ENCODE assay signal across 25 mouse cellular contexts in genomic region chr11:43867721-43868281, GRCm38 (mm10). TPM values are rescaled to one million over a fixed set of nuclear protein-coding genes. Genes with fewer than 3 reads are reported as not detected.
DNase-seq lines count a peak whose midpoint lies in the region; ATAC-seq lines count a peak whose summit lies in the region.
"Had no signal": no experiment of that assay in that cellular context is flagged by ENCODE, and none has a peak within 500 bp of the region (broad histone marks: within the 10 kb centered on the region; RNA-seq: fewer than 3 reads in every experiment).

No protein-coding gene starts in this region.

- no peak overlapping the region for H3K4me3 ChIP-seq in heart, embryonic 12.5 days
- no peak overlapping the region for H3K4me3 ChIP-seq in heart, embryonic 16.5 days (ENCODE audit: low read length)
- H3K4me3 ChIP-seq: embryonic facial prominence, embryonic 13.5 days; gastrocnemius, adult 2 months; hindbrain, embryonic 10.5 days had no signal

- H3K9ac ChIP-seq in heart, embryonic 12.5 days: peak overlapping the region; percentile 18; the same call in 1 of the 2 replicates
- H3K9ac ChIP-seq in heart, embryonic 16.5 days (ENCODE audit: low read length): 0 out of 2 replicates have a peak overlapping the region, but pooled peaks have one; percentile 1
- H3K9ac ChIP-seq: embryonic facial prominence, embryonic 13.5 days; hindbrain, embryonic 14.5 days had no signal

- DNase-seq in heart, adult 11 months: peak; percentile 92
- DNase-seq in heart, postnatal 25 days (ENCODE audit: low spot score): no peak
- peak; percentile 40 for DNase-seq in heart, postnatal 4 days
- no peak for DNase-seq in spleen, postnatal 36 days (ENCODE audit: low spot score in 2 of 2)
- DNase-seq in left cerebral cortex, postnatal 10 days (ENCODE audit: extremely low spot score in 1 of 2, low spot score in 2 of 2): no peak
- DNase-seq in left cerebral cortex, postnatal 25 days (ENCODE audit: low spot score in 2 of 2): no peak
- DNase-seq: adrenal gland, adult 2 months; adrenal gland, postnatal 25 days; cerebellum, adult 18-20 months; cerebellum, adult 9-11 months; cerebellum, postnatal 36 days; gastrocnemius, adult 2 months; gastrocnemius, postnatal 25 days; kidney, adult 9 months had no signal

- intact Hi-C loops in heart, postnatal 25 days (cut with DNase I): no loop called here
- intact Hi-C loops in left cerebral cortex, postnatal 10 days (cut with DNase I): no loop called here
- intact Hi-C loops in left cerebral cortex, postnatal 25 days (cut with DNase I): no loop called here

- ATAC-seq in heart, embryonic 12.5 days (ENCODE audit: insufficient number of reproducible peaks, low FRiP score): no peak
- peak; percentile 80 for ATAC-seq in heart, embryonic 16.5 days (replicated peaks; ENCODE audit: extremely low read depth, insufficient read depth, low FRiP score)
- ATAC-seq: activated CD4-positive, CD25-positive, alpha-beta regulatory T cell, adult 4 months; forebrain, embryonic 14.5 days; intestine, postnatal 0 days; Patski had no signal

- H3K27ac ChIP-seq in heart, embryonic 12.5 days (ENCODE audit: poor library complexity, severe bottlenecking): peak overlapping the region; percentile 73
- peak overlapping the region; percentile 84 for H3K27ac ChIP-seq in heart, embryonic 16.5 days (ENCODE audit: low read length)
- H3K27ac ChIP-seq: embryonic facial prominence, embryonic 13.5 days; gastrocnemius, adult 2 months; hindbrain, embryonic 10.5 days; hindbrain, embryonic 14.5 days had no signal

- H3K9me3 ChIP-seq in heart, embryonic 12.5 days (replicated peaks): no peaks in the 10 kb centered on the region
- no peaks in the 10 kb centered on the region for H3K9me3 ChIP-seq in heart, embryonic 16.5 days (replicated peaks; ENCODE audit: control insufficient read depth, low read length)
- H3K9me3 ChIP-seq: embryonic facial prominence, embryonic 13.5 days; hindbrain, embryonic 10.5 days had no signal

- H3K27me3 ChIP-seq in heart, embryonic 12.5 days (replicated peaks): no peaks in the 10 kb centered on the region
- no peaks in the 10 kb centered on the region for H3K27me3 ChIP-seq in heart, embryonic 16.5 days (ENCODE audit: control insufficient read depth, insufficient read depth, low read length)
- H3K27me3 ChIP-seq: embryonic facial prominence, embryonic 13.5 days; Patski had no signal

- peaks cover 27% of the 10 kb centered on the region for H3K4me1 ChIP-seq in heart, embryonic 12.5 days (replicated peaks)
- H3K4me1 ChIP-seq in heart, embryonic 16.5 days (ENCODE audit: control insufficient read depth, insufficient read depth, low read length): peaks cover 18% of the 10 kb centered on the region
- H3K4me1 ChIP-seq: embryonic facial prominence, embryonic 13.5 days had no signal

- H3K36me3 ChIP-seq in heart, embryonic 12.5 days: no peaks in the 10 kb centered on the region
- no peaks in the 10 kb centered on the region for H3K36me3 ChIP-seq in heart, embryonic 16.5 days (ENCODE audit: control insufficient read depth, insufficient read depth)
- H3K36me3 ChIP-seq: embryonic facial prominence, embryonic 13.5 days; hindbrain, embryonic 10.5 days had no signal

- 13% methylated on average over 4 of the region's 4 CpGs for WGBS in heart, embryonic 12.5 days
- 27% methylated on average over 4 of the region's 4 CpGs for WGBS in heart, embryonic 16.5 days

- H3K4me2 ChIP-seq in heart, embryonic 12.5 days: 0 out of 2 replicates have a peak overlapping the region, but pooled peaks have one; percentile 16
- H3K4me2 ChIP-seq in heart, embryonic 16.5 days (ENCODE audit: low read depth, low read length): peak overlapping the region; percentile 8; the same call in 1 of the 2 replicates
- H3K4me2 ChIP-seq: embryonic facial prominence, embryonic 13.5 days; hindbrain, embryonic 14.5 days had no signal

RNA-seq across cellular contexts. Expression of gene Adra1b, which starts 33.2 kb away (rescaled TPM):
- total RNA-seq in heart, postnatal 25 days (2021): 10 to 100 TPM; 48.0 to 53.7 TPM
- 6.1 and 6.2 TPM in 2 replicates for polyA plus RNA-seq in heart, embryonic 12.5 days (2016; fragmentation: Nextera tagmentation; extraction: Ambion mirVana)
- 6.0 and 8.0 TPM in 2 replicates for polyA plus RNA-seq in heart, embryonic 16.5 days (2015; fragmentation: Nextera tagmentation; extraction: Ambion mirVana)
- total RNA-seq in heart, postnatal 4 days (2021): 10 to 100 TPM; 37.0 to 39.2 TPM
- 10 to 100 TPM; 14.0 to 17.1 TPM for total RNA-seq in left cerebral cortex, postnatal 10 days (2021)
- total RNA-seq in left cerebral cortex, postnatal 25 days (2021): 10 to 100 TPM; 26.6 to 32.3 TPM
- total RNA-seq: granulocyte monocyte progenitor cell, adult 5-6 weeks; MEL had no signal
- polyA plus RNA-seq: activated CD4-positive, CD25-positive, alpha-beta regulatory T cell, adult 4 months had no signal

Comparison
In these comparisons a context has a peak if more than half of its experiments do, and no peak if none do; other contexts are left out.
1. DNase-seq: peak in heart, adult 11 months (single experiment) and heart, postnatal 4 days (single experiment); none in heart, postnatal 25 days (single experiment), spleen, postnatal 36 days (0 of 2), left cerebral cortex, postnatal 10 days (0 of 2) and left cerebral cortex, postnatal 25 days (0 of 2).